Mouse (Mus musculus) CH12F3 (cell line): ENCODE data around the gene Epb41l3.

Source experiments
- in situ Hi-C: fragments of 300-500 bp; cut with MboI; formaldehyde crosslinking; loops from 2 replicates; pipeline ENCODE4 v1.14.3; 2020; ENCODE audit warnings: low sequenced_read_pairs

Epb41l3 gene

DNA sequence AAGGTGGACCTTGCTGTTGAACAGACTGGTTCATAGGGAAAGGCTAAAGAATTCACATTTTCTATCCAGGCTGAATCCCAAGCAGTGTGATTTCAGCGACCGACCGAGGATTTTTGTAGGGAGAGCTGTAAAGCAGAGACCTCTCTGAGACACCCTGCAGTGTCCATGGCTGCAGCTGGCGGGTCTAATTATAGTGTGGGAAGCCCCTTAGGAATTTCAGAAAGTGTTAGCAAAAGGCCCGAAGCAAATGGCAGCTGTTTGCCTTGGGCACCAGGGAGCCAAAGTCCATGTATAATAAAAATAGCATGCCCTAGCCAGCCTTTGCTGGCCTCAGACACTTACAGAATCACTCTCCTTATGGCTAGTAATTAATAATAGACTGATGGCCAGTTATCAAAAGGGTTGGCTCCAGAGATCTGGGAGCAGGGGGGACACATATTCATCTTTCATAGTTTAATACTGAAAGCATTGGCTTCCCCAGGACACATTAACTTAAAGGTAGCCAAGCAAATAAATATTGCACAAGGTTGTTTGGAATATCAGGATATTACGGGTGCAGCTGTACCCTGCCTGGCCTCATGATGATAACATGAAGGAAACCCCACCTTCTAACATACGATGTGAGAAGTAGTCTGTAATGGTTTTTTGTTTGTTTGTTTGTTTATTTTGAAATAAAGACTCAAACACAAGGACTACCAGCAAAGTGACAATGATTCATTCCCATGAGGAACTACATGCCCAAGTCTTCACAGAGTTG is 106.3 kb downstream of the Epb41l3 start:
- in situ Hi-C loops = no loop called here

DNA sequence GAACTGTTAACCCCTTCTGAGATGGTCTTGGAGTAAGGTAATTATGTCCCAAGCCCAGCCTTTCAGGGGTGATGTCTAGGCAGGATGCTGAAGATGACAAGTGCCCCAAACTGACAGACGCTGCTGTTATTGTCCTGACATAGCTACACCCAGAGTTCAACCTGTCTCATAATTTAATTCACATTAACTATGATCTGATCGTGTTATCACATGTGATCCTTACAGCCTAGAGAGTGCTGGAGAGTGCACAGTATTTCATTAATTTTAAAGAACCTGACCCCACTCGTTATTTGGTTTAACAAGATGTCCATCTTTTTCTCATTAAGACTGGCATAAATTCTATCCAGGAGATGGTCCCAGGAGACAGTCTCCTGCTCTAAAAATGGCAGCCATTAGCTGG is 112.3 kb downstream of the Epb41l3 start:
- in situ Hi-C loops = no loop called here

DNA sequence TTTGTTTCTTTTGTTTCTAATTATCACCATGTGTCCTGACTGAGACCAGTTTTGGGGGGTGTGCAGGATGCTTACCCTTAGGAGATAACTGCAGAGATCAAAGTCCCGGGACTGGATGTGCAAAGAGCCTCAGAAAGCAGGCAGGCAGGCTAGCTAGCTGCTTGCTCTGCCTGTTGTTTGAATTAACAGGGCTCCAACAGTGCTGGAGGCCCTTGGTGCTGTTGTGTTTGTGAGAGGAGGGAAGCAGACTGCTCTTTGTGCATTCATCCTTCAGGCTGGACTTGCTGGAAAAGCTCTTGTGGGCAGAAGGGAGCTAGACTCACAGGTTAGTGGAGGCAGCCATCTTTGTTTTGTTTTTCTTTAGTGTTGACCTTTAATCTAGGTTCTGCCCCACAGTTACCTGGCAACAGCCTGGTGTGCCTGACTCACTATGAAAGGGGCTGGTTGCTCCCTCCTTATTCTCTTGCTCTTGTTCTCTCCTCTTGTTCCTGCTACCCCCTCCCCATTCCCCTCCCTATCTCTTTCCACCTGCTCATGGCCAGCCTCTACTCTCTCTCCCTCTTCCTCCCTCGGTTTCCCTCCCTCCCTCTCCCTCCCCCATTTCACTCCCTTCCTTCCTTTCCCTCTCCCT is 117.5 kb downstream of the Epb41l3 start:
- in situ Hi-C loops = no loop called here

DNA sequence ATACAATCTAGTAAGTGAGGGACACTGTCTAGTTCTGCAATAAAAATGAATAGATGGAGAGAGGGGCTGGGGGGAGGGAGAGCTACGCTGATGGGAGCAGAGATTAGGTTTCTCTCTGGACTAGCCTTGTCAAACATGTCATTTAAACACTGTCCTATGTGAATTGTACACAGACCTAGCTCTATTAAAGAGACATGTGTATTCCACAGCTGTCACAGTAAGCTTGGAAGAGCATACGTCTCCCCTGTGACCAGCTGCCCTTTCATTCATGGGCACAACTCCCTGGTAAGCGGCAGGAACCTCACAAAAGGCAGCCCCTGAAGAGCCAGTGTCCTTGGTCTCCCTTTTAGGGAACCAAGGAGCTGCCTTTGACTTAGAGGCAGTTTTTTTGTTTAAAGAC is 119.1 kb downstream of the Epb41l3 start:
- in situ Hi-C loops = no loop called here

DNA sequence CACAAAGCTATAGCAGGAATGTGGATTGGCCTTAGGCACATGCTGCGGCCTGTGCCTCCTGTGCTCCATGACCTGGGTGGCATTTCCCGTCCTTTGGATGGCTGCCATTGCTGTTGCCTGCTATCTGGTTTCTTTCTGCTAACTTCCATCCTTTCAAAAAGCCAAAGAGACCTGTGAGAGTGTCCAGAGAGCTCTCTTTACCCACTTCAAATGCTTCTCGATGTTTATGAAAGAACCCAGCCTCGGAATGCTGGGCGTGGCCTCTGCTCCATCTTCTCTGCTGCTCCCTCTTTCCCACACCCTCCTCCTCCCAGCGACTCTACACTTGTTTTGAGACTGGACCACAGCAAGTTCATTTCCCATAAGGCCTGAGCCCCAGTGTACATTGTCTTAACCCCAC is 120.3 kb downstream of the Epb41l3 start:
- in situ Hi-C loops = no loop called here

DNA sequence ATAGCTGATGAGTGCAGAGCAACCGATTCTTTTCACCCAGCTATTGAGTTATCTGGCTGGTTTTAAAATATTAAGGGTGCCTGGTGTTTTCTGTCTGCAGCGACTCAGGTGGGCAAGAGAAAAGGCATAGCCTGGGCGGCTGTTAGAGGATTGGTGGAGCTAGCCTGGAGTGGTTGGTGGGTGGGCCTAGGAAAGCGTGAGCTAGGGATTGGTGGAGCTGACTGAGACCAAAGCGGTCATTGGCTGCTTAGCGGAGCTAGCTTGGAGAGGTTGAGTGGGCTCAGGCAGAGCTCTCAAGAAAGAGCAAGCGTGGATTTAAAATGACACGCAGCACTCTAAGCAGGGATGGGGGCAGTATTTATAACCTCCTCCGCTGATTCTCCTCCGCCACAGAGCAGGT is 121.2 kb downstream of the Epb41l3 start:
- in situ Hi-C loops = no loop called here

DNA sequence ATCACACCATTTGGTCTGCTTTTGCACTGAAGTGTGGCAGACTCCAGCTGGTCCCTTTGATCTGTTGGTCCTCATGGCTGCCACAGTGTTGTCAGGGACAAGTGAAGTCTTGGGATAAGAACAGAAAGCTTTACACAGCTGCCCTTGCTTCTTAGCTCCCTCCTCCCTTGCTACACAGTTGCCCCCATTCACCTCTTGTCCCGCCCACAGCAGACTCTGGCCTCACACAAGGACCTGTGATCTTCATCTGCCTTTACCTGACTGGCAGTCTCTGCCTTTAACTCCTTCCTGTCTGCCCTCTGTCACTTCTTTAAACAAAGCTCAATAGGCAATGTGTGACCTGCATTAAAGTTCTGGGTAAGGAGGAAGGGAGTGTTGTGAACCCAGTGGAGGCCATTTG is 123.3 kb downstream of the Epb41l3 start:
- in situ Hi-C loops = no loop called here

DNA sequence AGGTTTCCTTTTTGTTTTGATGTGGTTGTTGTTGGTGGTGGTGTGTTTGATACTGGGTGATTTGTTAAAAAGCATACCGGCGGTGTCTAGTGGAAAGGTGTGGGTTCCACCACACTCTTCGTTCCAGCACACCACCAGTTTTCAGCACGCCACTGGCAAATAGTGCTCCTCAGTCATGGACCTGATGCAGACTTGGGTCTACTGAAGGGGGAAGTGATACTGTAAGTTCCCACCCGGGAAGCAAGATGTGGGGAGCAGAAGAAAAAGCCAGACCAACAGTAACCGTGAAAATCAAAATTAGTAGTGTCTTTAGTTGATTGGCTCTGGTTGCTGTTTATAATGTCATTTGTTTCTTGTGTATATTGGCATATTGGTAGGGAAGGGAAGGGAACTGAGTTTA is 124.3 kb downstream of the Epb41l3 start:
- in situ Hi-C loops = no loop called here

DNA sequence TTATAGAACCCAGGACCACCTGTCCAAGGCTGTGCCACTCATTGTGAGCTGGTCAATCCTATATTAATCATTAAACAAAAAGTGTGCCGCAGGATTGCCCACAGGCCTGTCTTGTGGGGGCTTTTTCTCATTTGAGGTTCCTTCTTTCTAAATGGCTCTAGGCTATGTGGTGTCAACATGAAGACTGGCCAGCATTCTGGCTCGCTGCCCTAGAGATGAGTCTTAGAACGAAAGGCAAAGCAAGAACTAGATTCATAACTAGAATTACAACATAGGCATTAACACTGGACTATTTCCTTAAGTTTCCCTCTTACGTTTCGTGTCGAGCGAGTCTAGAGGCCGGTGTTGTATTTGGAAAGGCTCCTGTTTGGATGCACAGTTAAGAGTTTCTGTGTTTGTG is 125.5 kb downstream of the Epb41l3 start:
- in situ Hi-C loops = no loop called here

DNA sequence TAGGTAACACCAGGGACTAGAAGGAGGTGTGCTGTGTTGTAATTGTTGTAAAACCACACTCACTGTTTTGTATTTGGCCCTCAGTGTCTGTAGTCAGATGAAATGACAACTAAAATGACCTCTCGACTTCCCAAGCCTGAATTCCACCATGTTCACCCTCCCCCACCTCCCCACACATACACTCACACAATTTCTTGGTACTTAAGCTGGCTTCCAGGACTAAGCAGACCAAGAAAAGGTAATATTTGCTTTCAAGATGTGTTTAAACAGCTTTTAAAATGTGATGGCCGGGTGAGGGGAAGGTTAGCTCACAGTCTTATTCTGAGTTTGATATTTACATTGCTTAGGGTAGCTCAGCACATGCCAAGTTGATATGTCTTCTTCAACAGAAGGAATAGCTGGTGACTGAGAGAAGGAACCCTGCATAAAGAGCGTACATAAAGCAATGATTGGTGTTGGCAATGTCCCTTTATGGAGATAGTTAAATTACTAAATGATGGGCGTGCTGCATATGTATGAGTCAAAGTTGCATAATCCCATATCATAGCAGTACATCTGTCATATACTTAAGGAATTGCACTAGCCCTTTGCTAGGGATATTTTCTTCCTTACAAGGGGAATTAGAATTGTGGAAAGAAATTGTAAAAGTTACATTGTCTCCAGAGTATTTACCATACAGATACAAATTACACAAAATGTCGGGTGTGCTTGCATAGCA is 130.0 kb downstream of the Epb41l3 start:
- in situ Hi-C loops = no loop called here

DNA sequence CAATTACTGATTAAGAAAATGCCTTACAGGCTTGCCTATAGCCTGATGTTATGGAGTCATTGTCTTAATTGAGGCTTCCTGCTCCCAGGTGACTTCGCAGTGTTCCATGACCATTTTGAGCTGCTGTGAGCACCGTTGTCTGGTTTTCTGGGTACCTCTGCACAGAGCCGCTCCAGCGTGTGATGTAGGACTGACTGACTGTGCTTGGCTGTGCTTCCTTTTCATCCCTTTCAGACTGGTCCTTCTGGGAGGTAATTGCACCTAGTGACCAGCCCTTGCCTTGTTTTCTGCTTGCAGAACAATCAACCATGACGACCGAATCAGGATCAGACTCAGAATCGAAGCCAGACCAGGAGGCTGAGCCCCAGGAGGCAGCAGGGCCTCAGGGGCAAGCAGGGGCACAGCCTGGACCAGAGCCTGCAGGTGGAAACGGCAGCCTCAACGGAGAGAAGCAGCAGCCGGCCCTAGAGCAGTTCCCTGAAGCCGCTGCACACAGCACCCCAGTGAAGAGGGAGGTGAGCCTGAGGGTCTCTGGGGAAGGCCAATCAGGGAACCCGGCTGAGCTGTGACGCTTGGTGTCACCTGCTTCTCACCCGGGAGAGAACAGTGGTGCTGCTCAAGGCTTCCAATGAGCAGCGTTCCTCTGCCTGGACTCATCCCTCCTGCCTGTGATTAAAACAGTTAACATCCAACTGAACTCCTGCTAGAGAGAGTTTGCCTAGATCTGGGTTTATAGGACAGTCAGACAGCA is 132.3 kb downstream of the Epb41l3 start:
- in situ Hi-C loops = no loop called here

DNA sequence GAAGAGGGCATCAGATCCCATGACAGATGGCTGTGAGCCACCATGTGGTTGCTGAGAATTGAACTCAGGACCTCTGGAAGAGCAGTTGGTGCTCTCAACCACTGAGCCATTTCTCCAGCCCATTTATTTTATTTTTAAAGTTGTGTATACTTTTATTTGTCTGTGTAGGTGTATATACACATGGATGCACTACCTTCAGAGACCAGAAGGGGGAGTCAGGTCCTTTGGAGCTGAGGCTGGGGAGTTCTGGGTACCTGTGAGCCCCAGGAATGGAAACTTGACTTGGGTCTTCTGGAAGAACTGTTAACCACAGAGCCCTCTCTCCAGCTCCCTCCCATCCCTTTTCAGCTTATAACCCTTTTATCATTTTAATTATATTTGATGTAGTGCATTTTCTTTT is 135.6 kb downstream of the Epb41l3 start:
- in situ Hi-C loops = no loop called here

DNA sequence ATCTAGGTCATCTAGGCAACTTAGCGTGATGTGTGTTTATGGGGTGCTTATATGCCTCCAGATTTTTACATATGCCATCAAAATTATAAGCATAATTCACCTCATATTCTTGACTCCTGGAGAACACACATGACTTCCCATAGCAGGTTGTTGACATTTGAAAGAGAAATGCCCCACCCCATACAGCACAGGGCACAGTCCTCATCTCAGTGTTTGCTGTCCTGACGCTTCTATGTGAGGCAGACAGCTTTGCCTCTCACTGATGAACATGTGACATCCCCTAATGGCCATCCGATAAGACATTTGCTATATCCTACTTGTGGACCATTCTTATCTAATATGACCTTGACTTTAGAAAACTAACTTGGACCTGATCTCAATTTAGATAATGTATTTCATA is 140.6 kb downstream of the Epb41l3 start:
- in situ Hi-C loops = no loop called here

DNA sequence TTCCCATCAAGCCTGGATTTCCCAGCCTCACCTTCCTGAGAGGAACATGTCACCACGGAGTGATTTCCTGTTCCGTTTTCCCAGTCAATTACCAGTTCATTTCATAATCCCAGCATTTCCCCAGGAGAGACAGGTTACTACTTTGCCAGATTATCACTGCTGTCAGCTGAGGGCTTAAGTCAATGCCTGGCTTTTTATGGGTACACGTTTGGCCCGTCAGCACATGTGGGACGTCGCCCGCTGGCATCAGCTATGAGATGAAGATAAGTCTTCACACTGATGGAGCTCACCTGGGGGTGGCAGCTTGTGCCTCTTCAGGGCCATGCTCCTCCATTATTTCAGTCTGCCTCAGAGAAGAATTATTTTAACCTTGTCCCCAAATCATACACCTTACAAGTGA is 145.4 kb downstream of the Epb41l3 start:
- in situ Hi-C loops = no loop called here

DNA sequence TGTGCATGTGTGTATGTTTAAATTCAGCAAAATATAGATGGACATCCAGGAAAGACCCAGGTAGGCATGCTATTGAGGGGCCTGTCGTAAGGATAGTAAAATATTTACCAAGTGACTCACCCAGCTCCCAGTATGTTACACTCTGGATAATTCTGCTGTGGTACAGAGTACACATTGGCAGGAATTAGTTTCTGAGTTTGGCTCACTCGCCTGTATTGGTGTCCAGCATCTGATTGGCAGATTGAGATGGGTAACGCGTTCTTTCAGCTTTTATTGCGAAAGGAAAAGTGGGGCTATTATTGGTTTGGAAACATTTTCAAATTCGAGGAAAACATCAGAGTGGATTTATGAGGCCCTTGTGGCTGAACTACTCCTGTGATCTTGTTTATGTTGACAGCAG is 145.9 kb downstream of the Epb41l3 start:
- in situ Hi-C loops = no loop called here

DNA sequence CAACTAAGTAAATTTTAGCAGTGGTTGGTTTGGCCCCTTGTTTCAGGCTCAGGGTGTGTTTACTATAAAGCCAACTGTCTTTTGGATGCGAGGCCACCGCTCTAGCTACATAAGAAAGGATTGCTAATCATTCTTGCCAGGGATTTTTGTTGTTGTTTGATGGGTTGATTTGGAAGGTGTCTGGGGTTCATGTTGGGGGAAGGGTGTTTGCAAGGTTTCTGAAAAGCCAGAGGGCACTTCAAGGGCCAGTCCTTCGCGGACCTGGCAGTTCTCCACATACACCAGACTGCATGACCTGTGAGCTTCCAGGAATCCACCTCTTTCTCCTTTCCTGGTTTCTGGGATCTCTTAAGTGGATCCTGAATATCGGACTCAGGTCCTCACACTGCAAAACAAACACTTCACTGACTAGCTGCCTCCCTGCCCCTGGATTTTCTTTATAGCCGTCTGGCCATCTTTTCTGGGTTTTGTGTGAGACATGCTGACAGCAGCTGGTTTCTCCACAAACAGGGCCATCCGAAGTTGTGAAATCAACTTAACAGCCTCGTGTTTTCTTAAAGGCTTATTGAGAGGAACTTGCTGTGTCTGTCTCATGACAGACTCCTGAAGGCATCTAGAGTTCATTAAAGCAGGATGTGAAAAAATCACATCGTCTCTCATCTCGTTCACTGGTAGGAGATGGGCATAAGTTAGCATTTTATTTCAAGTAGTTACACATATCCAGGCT is 146.6 kb downstream of the Epb41l3 start:
- in situ Hi-C loops = no loop called here

DNA sequence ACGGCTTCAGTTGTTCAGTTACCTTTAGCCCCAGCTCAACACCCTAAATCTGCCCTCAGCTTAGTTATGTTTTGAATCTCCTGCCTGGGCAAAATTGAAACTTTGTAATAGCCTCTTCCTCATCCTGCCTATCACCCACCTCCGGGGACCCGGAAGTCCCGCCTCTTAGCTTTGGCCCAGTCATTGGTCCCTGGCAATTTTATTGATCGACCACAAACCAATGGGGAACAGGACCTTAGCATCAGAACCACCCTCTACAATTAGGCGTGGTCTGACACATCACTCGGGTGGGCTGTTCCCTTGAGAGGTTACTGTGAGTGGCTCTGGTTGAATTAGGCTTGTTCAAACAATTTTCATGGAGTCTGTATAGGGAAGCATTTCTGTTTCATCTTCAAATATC is 150.5 kb downstream of the Epb41l3 start:
- in situ Hi-C loops = no loop called here

DNA sequence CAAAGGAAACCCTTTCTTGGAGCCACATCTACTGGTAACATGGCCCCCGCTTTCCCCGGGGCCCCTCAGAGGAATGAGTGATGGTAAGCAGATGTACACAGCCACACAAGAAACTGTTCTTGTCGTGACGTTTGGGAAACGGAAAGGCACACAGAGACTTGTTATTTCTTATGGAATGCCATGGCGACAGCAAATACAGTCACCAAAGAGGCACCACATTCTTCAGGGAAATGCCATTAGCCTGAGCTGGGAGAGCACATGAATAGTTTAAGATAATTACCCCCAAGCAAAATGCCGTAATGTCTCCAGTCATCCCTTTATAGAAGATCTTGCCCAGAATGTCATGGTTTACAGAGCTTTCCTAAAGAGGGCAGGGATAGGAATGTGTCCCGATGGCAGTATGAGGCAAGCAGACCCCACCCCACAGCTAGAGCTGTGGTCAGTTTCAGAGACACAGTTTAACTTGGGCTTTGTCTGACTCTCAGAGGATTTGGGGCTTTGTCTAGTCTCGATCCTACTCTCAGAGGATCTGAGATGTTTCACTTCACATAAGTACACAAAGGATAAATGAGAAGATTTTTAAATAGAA is 152.0 kb downstream of the Epb41l3 start:
- in situ Hi-C loops = no loop called here

DNA sequence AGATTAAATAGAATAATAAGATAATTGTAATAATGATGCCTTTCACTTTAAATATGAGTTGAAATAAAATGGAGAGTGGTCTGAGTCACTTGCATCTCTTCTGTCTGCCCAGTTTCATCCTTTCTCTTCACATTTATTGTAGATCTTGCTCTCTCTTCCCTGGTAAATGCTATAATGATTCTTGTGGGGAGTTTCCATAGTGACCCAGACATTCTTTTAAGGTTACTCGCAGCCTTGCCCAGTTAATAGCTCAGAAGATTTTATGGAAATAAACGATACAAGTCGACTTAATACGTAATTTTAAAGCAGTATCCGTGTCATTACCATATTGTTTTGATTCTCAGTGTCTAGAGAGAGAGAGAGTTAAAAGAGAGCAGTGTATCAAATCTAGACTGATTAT is 154.0 kb downstream of the Epb41l3 start:
- in situ Hi-C loops = no loop called here

DNA sequence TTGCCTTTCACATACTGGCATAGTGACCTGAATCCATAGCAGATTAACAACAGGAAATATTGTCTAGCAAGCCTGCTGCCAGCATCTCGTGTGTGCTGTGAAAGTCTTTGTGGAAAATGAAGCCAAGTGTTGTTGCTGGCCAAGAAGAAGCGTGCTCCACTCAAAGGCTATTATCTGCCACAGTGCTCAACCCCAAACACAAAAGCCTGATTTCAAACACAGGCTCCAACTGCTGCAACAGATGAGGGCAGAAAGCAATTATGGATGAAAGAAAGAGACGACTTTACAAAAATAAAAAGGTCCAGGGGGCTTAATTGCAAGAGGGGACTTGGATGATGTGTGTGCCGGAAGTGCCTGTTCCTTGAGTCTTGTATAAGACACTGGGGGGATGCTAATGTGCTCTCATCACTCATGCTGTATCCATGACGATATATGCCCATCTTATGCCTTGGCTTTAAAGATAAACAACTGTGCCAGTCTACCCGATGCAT is 154.7 kb downstream of the Epb41l3 start:
- in situ Hi-C loops = no loop called here
